Mouse (Mus musculus) adrenal gland, adult 8-10 months (tissue): Measurements from ENCODE around the gene Pgpep1l. TPM values are rescaled to one million over a fixed set of nuclear protein-coding genes. Genes with fewer than 3 reads are reported as not detected.
A peak's percentile ranks its signal among the peaks of the same experiment; 100 is the strongest.
"Not testable (repeated sequence)": the region's sequence is repeated elsewhere in the genome, so short reads cannot be mapped to it uniquely, and the experiment has no call there.

Experiments
- DNase-seq: peaks from one replicate; pipeline ENCODE4 v3.0.0; 2022
- total RNA-seq, 4 experiments: library from RNA; stranded (reverse); gene quantifications; 2 replicates each; pipeline ENCODE4 v1.2.4; 2022

Gene Pgpep1l
- total RNA-seq: under 1 TPM in 1 of 4 experiments, not detected in 3; 0.59 TPM

DNA sequence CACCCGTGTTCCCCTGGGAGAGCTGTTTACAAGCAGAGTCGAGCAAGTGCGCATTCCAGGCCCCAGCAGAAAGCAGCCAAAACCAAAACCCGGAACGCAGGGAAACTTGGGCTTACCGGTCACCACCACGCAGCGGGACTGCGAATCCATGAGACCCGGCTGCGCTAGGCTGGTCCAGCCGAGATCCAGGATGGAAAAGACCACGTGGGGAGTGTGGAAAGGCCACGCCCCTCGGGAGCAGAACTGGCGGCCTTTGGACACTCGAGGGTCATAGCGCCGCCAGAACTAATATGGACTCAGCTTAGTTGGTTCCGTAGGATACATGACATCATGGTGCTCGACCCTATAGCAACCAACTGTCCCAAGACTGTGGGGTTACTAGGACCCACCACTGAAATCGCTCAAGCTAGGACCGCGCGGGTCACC is at the start of gene Pgpep1l:
TSS of gene Pgpep1l (minus strand) at position 206 of the 426 bp plus-strand sequence.
- peak; percentile 12 for DNase-seq

- DNase-seq: no peak
Observed at GRCm38 (mm10) chr7:68313038-68313782, 49.2 kb upstream of the Pgpep1l start.

GRCm38 (mm10) chr7:68312395-68312794 is 48.4 kb upstream of the Pgpep1l start:
- DNase-seq: no peak

DNA sequence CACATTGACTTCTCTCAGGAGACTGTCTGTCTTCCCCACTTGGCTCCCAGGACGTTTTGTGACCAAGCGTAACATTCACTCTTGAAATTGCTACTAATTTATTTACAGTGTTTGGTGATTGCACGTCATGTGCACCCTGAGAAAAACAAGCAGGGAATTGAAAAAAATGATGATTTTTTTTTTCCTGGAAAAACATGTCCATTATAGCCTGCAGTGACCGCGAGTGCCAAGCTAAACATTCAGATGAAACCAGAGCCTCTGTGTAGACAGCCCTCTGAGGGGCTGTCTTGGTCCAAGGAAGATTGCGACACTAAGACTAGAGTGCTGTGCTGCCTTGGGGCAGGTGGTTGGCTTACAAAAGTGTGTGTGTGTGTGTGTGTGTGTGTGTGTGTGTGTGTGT is 47.4 kb upstream of the Pgpep1l start:
- no peak for DNase-seq

- DNase-seq: no peak
Observed at GRCm38 (mm10) chr7:68306756-68307155, 42.7 kb upstream of the Pgpep1l start.

- no peak for DNase-seq
Observed at GRCm38 (mm10) chr7:68305781-68306575, 41.9 kb upstream of the Pgpep1l start.

GRCm38 (mm10) chr7:68303685-68304084 is 39.7 kb upstream of the Pgpep1l start:
- no peak for DNase-seq

DNA sequence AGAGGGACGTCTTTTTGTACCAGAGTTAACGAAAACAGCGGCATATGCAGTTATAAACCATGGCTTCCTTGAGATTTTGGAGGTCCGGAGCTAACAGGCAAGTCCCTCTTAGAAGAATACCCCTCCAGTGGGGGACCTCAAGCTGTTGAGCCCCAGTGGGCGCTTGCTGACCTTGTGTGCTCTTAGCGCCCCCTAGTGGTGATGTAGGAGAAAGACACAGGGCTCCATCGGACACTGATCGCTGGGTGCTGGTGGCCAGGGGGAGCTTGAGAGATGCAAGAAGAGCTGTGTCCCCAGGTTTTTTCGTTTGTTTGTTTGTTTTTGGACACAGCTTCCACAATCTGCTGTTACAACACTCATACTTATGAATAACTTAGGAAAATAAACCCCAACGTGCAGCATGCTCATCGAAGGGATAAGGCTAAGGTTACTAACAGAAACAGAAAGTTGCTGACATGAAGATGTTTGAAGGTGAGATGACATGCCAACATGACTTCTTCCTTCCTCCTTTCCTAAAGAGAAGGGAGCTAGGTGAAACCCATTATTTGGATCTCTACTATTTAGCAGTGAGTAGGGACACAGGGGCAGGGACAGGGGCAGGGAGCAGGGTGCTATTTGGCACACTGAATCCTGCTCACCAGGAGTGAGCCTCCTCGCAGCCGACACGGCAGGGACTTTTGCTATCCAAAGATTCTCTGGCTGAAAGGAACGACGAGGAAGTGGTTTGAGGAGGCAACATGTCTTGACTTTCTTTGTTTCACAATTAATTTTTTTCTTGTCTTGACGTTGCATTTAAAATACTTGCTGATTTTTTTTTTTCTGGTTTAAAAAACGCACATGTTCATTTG is 38.8 kb upstream of the Pgpep1l start:
- DNase-seq: peak; percentile 19

DNA sequence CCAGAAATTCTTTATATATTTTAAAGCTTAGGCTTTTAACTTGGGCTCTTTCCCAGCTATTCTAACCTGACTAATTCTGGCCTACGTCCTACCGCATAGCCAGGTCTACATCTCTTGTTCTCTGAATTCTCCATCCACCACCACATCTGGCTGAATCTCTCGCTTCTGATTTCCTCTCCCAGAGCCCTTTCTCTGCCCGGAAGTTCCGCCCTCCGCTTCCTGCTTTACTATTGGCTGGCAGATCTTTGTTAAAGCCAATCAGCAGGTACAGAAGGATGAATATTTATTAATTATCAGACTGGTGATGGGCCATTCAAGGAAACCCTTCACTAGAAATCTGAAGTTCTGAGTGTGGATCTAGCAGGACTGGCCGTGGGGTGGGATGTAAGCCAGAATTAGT is 37.1 kb upstream of the Pgpep1l start:
- no peak for DNase-seq

GRCm38 (mm10) chr7:68298381-68299076 is 34.5 kb upstream of the Pgpep1l start:
- DNase-seq: no peak

DNA sequence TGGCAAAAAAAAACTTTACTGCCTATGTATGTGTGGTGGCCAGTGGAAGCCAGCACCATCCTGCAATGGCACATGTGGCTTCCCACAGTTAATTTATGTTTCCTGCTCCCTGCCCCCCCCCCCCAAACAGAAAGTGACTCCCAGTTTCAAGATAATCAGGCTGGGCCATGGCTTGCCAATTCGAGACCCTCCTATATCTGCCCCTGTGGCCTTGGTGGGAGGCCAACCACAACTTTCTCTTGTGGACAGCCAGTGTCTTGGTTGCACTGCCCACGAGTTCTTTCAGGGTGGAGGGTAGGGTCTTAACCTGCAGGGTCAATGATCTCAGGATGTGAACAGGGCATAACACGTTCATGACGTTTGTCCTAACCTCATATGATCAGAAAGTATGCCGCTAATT is 32.5 kb upstream of the Pgpep1l start:
- no peak for DNase-seq

- DNase-seq: no peak
Observed at GRCm38 (mm10) chr7:68293997-68294789, 30.2 kb upstream of the Pgpep1l start.

GRCm38 (mm10) chr7:68291603-68292002 is 27.6 kb upstream of the Pgpep1l start:
- no peak for DNase-seq

DNA sequence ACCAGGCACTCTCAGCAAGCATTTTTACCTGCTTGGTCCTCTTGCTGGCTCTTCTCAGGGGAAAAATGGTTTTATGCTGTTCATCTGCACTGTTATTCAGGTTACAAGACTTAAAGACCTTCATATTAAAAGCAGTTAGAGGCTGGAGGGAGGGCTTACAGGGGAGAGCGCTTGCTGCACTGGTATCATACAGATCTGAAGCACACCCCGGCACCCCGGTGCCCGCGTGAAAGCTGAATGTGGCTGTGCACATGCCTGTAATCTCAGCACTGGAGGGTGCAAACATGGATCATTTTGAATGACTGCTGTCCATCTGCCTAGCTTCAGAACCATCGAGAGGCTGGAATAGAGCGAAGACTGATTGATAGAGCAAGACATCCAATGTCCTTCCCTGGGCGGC is 25.0 kb upstream of the Pgpep1l start:
- no peak for DNase-seq

DNA sequence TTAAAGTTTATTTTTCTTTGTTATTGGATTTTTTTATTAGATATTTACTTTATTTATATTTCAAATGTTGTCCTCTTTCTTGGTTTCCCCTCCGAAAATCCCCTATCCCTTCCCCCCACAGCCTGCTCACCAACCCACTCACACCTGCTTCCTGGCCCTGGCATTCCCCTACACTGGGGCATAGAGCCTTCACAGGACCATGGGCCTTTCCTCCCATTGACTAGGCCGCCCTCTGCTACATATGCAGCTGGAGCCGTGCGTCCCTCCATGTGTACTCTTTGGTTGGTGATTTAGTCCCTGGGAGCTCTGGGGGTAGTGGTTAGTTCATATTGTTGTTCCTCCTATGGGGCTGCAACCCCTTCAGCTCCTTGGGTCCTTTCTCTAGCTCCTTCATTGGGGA is 24.0 kb upstream of the Pgpep1l start:
- not testable (repeated sequence) for DNase-seq

- no peak for DNase-seq
Observed at GRCm38 (mm10) chr7:68287582-68287981, 23.5 kb upstream of the Pgpep1l start.

GRCm38 (mm10) chr7:68286526-68287481 is 22.8 kb upstream of the Pgpep1l start:
- DNase-seq: no peak

DNA sequence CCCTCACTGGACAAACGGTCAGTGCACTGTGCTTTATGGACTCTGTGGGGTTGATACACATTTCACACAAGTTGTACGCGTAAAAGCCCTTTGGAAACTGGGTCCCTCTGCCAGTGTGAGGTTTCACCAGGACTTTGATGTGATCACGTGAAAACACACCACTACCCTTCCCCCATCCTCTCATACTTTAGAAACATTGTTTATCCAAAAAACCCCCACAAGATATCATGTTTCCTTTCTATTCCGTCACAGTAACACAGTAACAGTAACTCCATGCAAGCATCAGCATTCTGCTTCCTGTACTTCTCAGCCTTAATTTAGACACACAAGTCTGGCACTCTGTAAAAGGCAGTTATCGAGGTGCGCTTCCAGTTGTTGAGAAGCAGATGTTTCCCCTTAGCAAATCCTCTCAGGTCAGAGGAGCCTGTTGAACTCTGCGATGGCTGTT is 21.8 kb upstream of the Pgpep1l start:
- DNase-seq: no peak

DNA sequence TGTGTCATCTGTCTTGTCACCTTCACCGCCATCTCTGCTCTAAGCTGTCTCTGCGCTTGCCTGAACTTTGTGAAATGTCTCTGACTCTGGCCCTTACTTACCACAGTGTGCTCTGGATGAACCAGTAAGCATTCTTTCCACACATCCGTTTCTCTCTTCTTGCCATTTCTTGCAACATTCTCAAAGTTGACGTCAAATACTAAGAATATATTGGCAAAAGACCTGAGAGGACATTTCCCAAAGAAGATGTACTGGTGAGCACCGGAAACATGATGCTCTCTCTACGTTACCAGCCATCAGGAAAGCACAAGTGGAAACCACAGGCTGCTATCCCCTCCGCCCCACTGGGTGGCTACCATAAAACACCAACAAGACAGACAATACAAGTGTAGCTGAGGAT is 19.7 kb upstream of the Pgpep1l start:
- no peak for DNase-seq

- not testable (repeated sequence) for DNase-seq
Observed at GRCm38 (mm10) chr7:68283133-68283520, 19.1 kb upstream of the Pgpep1l start.
